Mouse (Mus musculus) forebrain, embryonic 13.5 days (tissue): ENCODE data around the gene Evi2b. TPM values are rescaled to one million over a fixed set of nuclear protein-coding genes. Genes with fewer than 3 reads are reported as not detected.

Experiments
- ATAC-seq: fragments of 200-750 bp; cut with Nextera tagmentation; 2 replicates; pipeline ENCODE4 v1.8.0; 2017
- H3K27ac ChIP-seq: fragments of 300-500 bp; sonication (generic); 2 replicates; pipeline ENCODE4 v1.5.1; 2015; ENCODE audit warnings: inconsistent platforms, mild to moderate bottlenecking, moderate library complexity
- H3K27me3 ChIP-seq: fragments of 300-500 bp; sonication (generic); 2 replicates; pipeline ENCODE4 v1.6.1; 2015; ENCODE audit warnings: mild to moderate bottlenecking, inconsistent platforms
- H3K36me3 ChIP-seq: fragments of 300-500 bp; sonication (generic); 2 replicates; pipeline ENCODE4 v1.6.1; 2015; ENCODE audit warnings: mild to moderate bottlenecking, inconsistent platforms; ENCODE audit not compliant: poor library complexity, severe bottlenecking
- H3K4me1 ChIP-seq: fragments of 300-500 bp; sonication (generic); 2 replicates; pipeline ENCODE4 v1.6.1; 2015; ENCODE audit warnings: inconsistent platforms
- H3K4me2 ChIP-seq: fragments of 300-500 bp; sonication (generic); 2 replicates; pipeline ENCODE4 v1.6.1; 2015; ENCODE audit warnings: inconsistent platforms, mild to moderate bottlenecking, moderate library complexity
- H3K4me3 ChIP-seq: fragments of 300-500 bp; sonication (generic); 2 replicates; pipeline ENCODE4 v1.5.1; 2015; ENCODE audit warnings: mild to moderate bottlenecking, inconsistent platforms
- H3K9ac ChIP-seq: fragments of 300-500 bp; sonication (generic); 2 replicates; pipeline ENCODE4 v1.6.1; 2015; ENCODE audit warnings: mild to moderate bottlenecking, inconsistent platforms
- H3K9me3 ChIP-seq: fragments of 300-500 bp; sonication (generic); replicated peaks from 2 replicates; pipeline ENCODE4 v1.6.1; 2016; ENCODE audit warnings: inconsistent platforms
- WGBS: fragments of 180-500 bp; shearing (Covaris S2); methylation state at CpG from one replicate; pipeline ENCODE4 v1.1.7; 2015; 5-methylcytosine and 5-hydroxymethylcytosine counted together
- polyA plus RNA-seq: library from polyadenylated mRNA; unstranded; fragments of >200 nt; fragmentation: Nextera tagmentation; extraction: Ambion mirVana; gene quantifications from 2 replicates; pipeline ENCODE4 v1.2.1, GENCODE M21; 2015

The Evi2b gene
- polyA plus RNA-seq, 1 experiment from 2014 or later = not detected

- ATAC-seq = no peak
These were observed 3.7 kb downstream of the Evi2b start for GRCm38 (mm10) chr11:79519878-79520291.

GRCm38 (mm10) chr11:79519299-79519698, 4.3 kb downstream of the Evi2b start:
- Histone ChIP-seq H3K27me3 (no peaks in the 10 kb centered on the region), H3K4me3 (no peak overlapping the region), H3K4me1 (no peaks in the 10 kb centered on the region), H3K4me2 (no peak overlapping the region), H3K9me3 (no peaks in the 10 kb centered on the region), H3K9ac (no peak overlapping the region), H3K27ac (no peak overlapping the region), H3K36me3 (0 out of 2 replicates have a peak, but pooled peaks cover 3% of the 10 kb centered on the region)
- WGBS = 92% methylated on average over 6 of the region's 6 CpGs
- ATAC-seq = no peak

More at GRCm38 (mm10) chr11:79519878-79520291, 3.7 kb downstream of the Evi2b start:
- Histone ChIP-seq H3K4me1 (no peaks in the 10 kb centered on the region), H3K9ac (no peak overlapping the region), H3K4me2 (no peak overlapping the region), H3K27me3 (no peaks in the 10 kb centered on the region), H3K4me3 (no peak overlapping the region), H3K27ac (no peak overlapping the region), H3K36me3 (0 out of 2 replicates have a peak, but pooled peaks cover 5% of the 10 kb centered on the region), H3K9me3 (no peaks in the 10 kb centered on the region)
- 83% methylated on average over 1 of the region's 1 CpGs for WGBS

GRCm38 (mm10) chr11:79515798-79516197, 7.8 kb downstream of the Evi2b start:
- no peaks in the 10 kb centered on the region for H3K27me3 ChIP-seq
- 95% methylated on average over 2 of the region's 2 CpGs for WGBS

GRCm38 (mm10) chr11:79515331-79515730, 8.2 kb downstream of the Evi2b start:
- ATAC-seq = no peak
- H3K9ac ChIP-seq = no peak overlapping the region
- 83% methylated on average over 6 of the region's 6 CpGs for WGBS
- no peaks in the 10 kb centered on the region for H3K9me3 ChIP-seq
- H3K36me3 ChIP-seq = 0 out of 2 replicates have a peak, but pooled peaks cover 3% of the 10 kb centered on the region
- no peak overlapping the region for H3K4me3 ChIP-seq
- H3K4me1 ChIP-seq = no peaks in the 10 kb centered on the region
- no peak overlapping the region for H3K27ac ChIP-seq
- H3K4me2 ChIP-seq = no peak overlapping the region
- no peaks in the 10 kb centered on the region for H3K27me3 ChIP-seq

More at GRCm38 (mm10) chr11:79515798-79516197, 7.8 kb downstream of the Evi2b start:
- no peak for ATAC-seq
- H3K9me3 ChIP-seq = no peaks in the 10 kb centered on the region
- 0 out of 2 replicates have a peak, but pooled peaks cover 3% of the 10 kb centered on the region for H3K36me3 ChIP-seq
- no peak overlapping the region for H3K4me2 ChIP-seq
- H3K4me1 ChIP-seq = no peaks in the 10 kb centered on the region
- H3K4me3 ChIP-seq = no peak overlapping the region
- no peak overlapping the region for H3K27ac ChIP-seq
- no peak overlapping the region for H3K9ac ChIP-seq

GRCm38 (mm10) chr11:79511970-79512369, 11.6 kb downstream of the Evi2b start:
- Histone ChIP-seq H3K9me3 (no peaks in the 10 kb centered on the region), H3K4me1 (no peaks in the 10 kb centered on the region), H3K4me3 (no peak overlapping the region), H3K27ac (no peak overlapping the region), H3K4me2 (no peak overlapping the region), H3K27me3 (no peaks in the 10 kb centered on the region), H3K9ac (no peak overlapping the region), H3K36me3 (0 out of 2 replicates have a peak, but pooled peaks cover 3% of the 10 kb centered on the region)
- no peak for ATAC-seq
- WGBS = 94% methylated on average over 3 of the region's 3 CpGs

GRCm38 (mm10) chr11:79504506-79504905, 19.1 kb downstream of the Evi2b start:
- H3K4me3 ChIP-seq = no peak overlapping the region
- H3K9ac ChIP-seq = no peak overlapping the region
- 60% methylated on average over 7 of the region's 7 CpGs for WGBS
- no peaks in the 10 kb centered on the region for H3K36me3 ChIP-seq
- H3K4me1 ChIP-seq = peaks cover 29% of the 10 kb centered on the region
- no peak for ATAC-seq
- H3K27ac ChIP-seq = no peak overlapping the region
- no peak overlapping the region for H3K4me2 ChIP-seq
- no peaks in the 10 kb centered on the region for H3K9me3 ChIP-seq
- H3K27me3 ChIP-seq = no peaks in the 10 kb centered on the region

- Histone ChIP-seq H3K9ac (no peak within 1 kb of the TSS), H3K27me3 (no peaks in the 10 kb centered on the region), H3K4me2 (peak within 1 kb of the TSS; percentile 33; the same call in 1 of the 2 replicates), H3K36me3 (no peaks in the 10 kb centered on the region), H3K27ac (peak within 1 kb of the TSS; percentile 57), H3K4me3 (no peak within 1 kb of the TSS), H3K9me3 (no peaks in the 10 kb centered on the region), H3K4me1 (peaks cover 29% of the 10 kb centered on the region)
- ATAC-seq = peak; percentile 72
- WGBS = 19% methylated on average over 8 of the region's 8 CpGs
These were observed 19.7 kb downstream of the Evi2b start, which contains the start of gene Omg for GRCm38 (mm10) chr11:79503845-79504244. TSS of gene Omg (minus strand) at chr11:79504084.

- Histone ChIP-seq H3K9me3 (no peaks in the 10 kb centered on the region), H3K36me3 (no peaks in the 10 kb centered on the region), H3K4me2 (peak overlapping the region; percentile 19; the same call in 1 of the 2 replicates), H3K27me3 (no peaks in the 10 kb centered on the region), H3K27ac (peak overlapping the region; percentile 57), H3K9ac (no peak overlapping the region), H3K4me1 (peaks cover 29% of the 10 kb centered on the region), H3K4me3 (no peak overlapping the region)
- no peak for ATAC-seq
- WGBS = 9% methylated on average over 2 of the region's 2 CpGs
These were observed 20.6 kb downstream of the Evi2b start for GRCm38 (mm10) chr11:79502917-79503316.

GRCm38 (mm10) chr11:79494976-79495800, 28.4 kb downstream of the Evi2b start:
- no peak overlapping the region for H3K9ac ChIP-seq
- H3K27me3 ChIP-seq = no peaks in the 10 kb centered on the region
- H3K36me3 ChIP-seq = peaks cover 8% of the 10 kb centered on the region
- no peak overlapping the region for H3K4me2 ChIP-seq
- H3K4me3 ChIP-seq = no peak overlapping the region
- 50% methylated on average over 10 of the region's 10 CpGs for WGBS
- H3K9me3 ChIP-seq = no peaks in the 10 kb centered on the region
- peaks cover 15% of the 10 kb centered on the region for H3K4me1 ChIP-seq
- ATAC-seq = no peak
- H3K27ac ChIP-seq = no peak overlapping the region

- Histone ChIP-seq H3K36me3 (peaks cover 33% of the 10 kb centered on the region), H3K4me3 (no peak overlapping the region), H3K9ac (no peak overlapping the region), H3K4me1 (no peaks in the 10 kb centered on the region), H3K27me3 (no peaks in the 10 kb centered on the region), H3K9me3 (no peaks in the 10 kb centered on the region), H3K4me2 (no peak overlapping the region), H3K27ac (no peak overlapping the region)
- ATAC-seq = no peak
These were observed 38.8 kb downstream of the Evi2b start for GRCm38 (mm10) chr11:79484721-79485120.

GRCm38 (mm10) chr11:79483876-79484528, 39.6 kb downstream of the Evi2b start:
- H3K27ac ChIP-seq = no peak overlapping the region
- ATAC-seq = no peak
- H3K36me3 ChIP-seq = peaks cover 36% of the 10 kb centered on the region
- no peak overlapping the region for H3K4me2 ChIP-seq
- H3K4me1 ChIP-seq = no peaks in the 10 kb centered on the region
- no peaks in the 10 kb centered on the region for H3K9me3 ChIP-seq
- no peak overlapping the region for H3K9ac ChIP-seq
- H3K4me3 ChIP-seq = no peak overlapping the region
- no peaks in the 10 kb centered on the region for H3K27me3 ChIP-seq
- 92% methylated on average over 7 of the region's 7 CpGs for WGBS

- Histone ChIP-seq H3K4me1 (no peaks in the 10 kb centered on the region), H3K36me3 (peaks cover 37% of the 10 kb centered on the region), H3K4me3 (no peak overlapping the region), H3K27ac (no peak overlapping the region), H3K27me3 (no peaks in the 10 kb centered on the region), H3K4me2 (no peak overlapping the region), H3K9ac (no peak overlapping the region), H3K9me3 (no peaks in the 10 kb centered on the region)
- ATAC-seq = no peak
- 91% methylated on average over 6 of the region's 6 CpGs for WGBS
These were observed 40.2 kb downstream of the Evi2b start for GRCm38 (mm10) chr11:79483392-79483791.
